Mouse (Mus musculus) gonadal fat pad, adult 2 months (tissue): ENCODE data around the gene Rsu1. TPM values are rescaled to one million over a fixed set of nuclear protein-coding genes. Genes with fewer than 3 reads are reported as not detected.

Source experiments
- DNase-seq: peaks from one replicate; pipeline ENCODE4 v3.0.0-alpha.2; 2012; ENCODE audit warnings: low read depth
- polyA plus RNA-seq: library from polyadenylated mRNA; depleted of rRNA; stranded (reverse); fragments of >200 nt; gene quantifications from 2 replicates; pipeline ENCODE4 v1.2.3, GENCODE M21; 2012; rRNA removed

The Rsu1 gene
- polyA plus RNA-seq: 150 and 157 TPM in 2 replicates

DNA sequence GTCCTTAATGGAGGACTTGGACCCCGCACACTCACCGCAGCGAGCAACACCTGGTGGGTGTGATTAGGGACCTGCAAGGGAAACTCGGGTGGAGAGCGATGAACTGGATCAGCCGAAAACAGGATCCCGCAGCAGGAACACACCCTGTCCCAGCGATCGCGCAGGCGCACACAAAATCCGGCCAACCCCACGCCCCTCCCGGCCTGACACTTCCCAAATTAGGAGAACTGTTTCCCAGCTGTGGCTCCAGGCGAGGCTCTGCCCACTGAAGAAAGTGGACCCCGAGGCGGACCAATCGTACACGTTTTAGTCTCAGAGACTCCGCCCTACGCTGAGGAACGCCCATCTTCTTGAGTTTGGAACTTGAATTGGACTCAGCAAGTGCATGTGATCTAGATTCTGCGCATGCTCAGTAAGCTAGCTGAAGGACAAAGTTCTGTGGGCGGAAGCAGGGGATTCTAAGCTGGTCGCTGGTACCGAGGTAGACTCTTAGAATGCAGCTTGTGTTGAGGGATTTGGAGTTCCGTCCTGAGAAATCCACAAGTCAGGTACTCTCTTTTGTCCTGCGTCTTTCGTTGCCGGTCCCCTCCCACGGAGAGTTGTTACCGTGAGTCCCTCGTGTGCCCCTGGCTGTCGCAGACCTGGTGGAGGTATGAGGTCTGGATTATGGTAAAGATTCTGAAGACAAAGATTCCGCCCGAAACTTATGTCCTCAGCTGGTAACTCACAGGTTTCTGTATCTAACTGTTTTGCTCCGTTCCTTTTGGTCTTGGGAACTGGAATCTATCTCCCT, at the start of gene Rsu1:
Gene Rsu1, minus strand, starts transcription at position 251 of the 793 bp plus-strand sequence.
- peak; percentile 97 for DNase-seq

DNA sequence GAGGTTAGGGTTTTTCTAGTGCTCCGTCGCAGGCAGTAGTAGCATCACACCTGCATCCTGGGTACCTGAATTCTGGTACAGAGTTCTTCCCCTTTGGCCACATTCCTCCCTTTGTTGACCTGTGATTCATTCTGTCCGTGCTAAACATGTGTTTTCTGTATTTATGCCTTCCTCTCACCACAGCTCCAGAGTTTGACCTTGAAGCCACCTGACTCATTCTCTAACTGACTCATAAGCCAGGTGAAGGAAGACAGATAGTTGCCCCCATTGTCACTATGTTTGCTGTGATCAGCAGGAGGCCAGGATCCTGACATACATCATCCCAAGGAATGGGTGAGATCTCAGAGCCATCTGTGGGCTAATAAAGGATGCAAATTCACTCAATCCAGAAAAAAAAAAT, 32.2 kb upstream of the Rsu1 start:
- no peak for DNase-seq

- no peak for DNase-seq
Measured at GRCm38 (mm10) chr2:13299031-13299430, 27.8 kb upstream of the Rsu1 start.

GRCm38 (mm10) chr2:13297733-13298132, 26.5 kb upstream of the Rsu1 start:
- DNase-seq: no peak

GRCm38 (mm10) chr2:13290661-13291060, 19.4 kb upstream of the Rsu1 start:
- DNase-seq: peak; percentile 5

DNA sequence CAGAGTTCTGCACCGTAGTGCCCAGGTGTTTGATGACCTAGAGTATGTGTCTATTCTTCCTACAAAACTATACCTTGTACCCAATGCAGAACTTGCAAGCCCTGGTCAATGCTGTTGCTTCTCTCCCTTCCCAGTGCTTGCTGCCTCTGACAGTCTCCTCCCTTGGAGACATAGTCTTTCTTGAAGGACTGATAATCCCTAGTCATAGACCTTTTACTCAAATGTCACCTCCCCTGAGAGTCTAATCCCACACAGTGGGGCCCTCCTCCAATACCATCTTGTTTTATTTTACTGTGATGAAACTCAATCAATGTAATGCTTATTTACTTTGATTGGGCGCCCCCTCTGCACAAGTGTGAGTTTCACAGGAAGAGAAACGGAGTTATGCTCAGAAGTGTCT, 18.9 kb upstream of the Rsu1 start:
- no peak for DNase-seq

DNA sequence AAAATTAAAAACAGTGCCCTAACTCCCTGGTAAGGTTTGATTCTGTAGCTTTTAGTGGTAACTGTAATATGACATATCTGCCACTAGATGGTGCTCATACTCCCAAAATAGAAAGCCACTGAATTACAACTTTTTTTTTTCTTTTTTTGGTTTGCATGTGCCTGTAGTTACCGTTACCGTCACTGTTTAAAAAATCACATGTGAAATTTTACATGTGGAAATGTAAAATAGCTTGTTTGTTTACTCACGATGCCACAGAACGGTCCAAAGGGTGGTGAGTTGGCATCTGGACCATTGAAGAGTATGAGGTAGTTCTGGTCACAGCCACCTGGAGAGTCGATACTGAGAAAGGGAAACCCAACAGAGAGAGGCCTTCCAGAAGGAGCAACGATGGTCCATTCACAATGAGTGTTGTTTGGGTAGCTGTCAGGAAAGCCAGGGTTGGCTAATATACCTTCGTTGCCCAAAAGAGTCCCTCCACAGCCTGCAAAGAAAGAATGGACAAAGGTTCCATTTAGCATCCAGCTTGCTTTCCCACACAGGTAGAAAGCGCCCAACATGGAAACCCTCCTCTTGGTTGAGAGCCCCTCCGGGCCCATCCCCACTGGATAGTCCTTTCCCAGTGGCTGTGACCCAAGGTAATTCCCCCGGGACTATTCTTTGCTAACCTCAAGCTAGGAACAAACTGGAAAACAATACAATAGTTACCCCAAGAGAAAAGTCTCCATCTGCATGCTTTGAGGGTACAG, 7.1 kb upstream of the Rsu1 start:
- DNase-seq: no peak

DNA sequence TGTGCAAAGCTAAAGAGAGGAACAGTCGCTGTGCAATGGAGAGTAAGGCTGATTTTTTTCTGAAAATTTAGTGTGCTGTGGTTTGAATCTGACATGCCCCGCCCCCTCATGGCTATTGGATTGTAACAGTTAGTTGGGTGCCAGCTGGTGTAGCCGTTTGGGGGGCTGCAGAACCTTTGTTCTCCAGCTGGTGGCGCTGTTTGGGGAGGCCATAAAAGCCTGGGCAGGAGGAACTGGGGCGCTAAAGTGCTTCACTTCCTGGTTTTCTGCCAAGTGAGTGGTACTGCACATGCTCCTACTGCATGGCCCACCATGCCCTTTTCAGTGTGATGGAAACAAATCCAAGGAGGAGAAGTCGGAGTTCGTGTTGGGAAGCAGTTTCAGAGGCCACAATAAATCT, 4.7 kb upstream of the Rsu1 start:
- DNase-seq: no peak

GRCm38 (mm10) chr2:13270736-13271135, 479 bp downstream of the Rsu1 start:
- no peak for DNase-seq

GRCm38 (mm10) chr2:13268681-13269293, 2.4 kb downstream of the Rsu1 start:
- no peak for DNase-seq

- DNase-seq: no peak
Measured at GRCm38 (mm10) chr2:13264875-13265274, 6.3 kb downstream of the Rsu1 start.

DNA sequence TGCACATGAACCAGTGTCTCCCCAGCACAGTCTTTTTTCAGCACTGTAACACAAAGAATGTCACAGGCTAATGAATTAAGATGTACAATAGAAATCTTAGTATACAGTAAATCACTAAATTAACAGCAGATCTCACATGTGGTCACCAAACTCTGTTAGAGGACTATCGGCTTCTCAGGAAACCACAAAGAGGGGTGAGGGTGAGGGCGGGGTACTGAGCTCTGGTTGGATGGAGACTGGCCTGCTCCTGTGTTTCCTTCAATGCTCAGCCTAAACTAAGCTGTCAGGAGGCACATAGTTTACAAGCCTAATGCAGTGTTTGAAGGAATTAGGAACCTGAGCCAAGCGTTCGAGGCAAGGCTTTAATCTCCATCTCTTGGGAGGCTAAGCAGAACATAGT, 8.1 kb downstream of the Rsu1 start:
- no peak for DNase-seq

DNA sequence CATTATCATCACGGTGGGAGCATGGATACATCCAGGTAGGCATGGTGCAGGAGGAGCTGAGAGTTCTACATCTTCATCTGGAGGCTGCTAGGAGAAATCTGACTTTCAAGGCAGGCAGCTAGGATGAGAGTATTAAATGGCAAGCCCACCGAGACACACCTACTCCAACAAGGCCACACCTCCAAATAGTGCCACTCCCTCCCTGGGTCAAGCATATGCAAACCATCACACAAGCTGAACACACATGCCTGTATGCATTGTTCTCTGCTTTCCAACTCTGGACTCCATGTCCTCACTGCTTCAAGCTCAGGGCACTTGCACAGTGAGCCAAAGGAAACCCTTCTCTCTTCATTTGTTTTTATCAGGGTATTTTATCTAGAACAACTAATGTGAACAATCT, 12.6 kb downstream of the Rsu1 start:
- no peak for DNase-seq

DNA sequence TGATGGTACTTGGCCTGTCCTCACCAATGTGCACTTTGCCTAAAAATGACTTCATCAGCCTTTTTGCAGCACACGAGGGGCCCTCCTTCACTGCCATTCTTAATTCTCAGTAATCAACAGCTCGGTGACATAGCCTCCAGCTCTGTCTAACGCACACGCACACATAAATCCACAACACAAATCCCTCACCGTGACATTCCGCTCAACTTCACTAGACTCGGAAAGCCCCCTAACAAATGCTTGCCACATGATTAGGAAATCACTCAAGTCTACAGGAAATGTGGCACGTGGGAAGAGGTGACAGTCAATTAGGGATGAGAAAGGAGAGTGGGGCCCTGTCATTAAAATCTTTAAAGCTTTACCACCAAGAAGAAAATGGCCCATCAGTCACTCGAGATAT, 30.5 kb downstream of the Rsu1 start:
- no peak for DNase-seq

DNA sequence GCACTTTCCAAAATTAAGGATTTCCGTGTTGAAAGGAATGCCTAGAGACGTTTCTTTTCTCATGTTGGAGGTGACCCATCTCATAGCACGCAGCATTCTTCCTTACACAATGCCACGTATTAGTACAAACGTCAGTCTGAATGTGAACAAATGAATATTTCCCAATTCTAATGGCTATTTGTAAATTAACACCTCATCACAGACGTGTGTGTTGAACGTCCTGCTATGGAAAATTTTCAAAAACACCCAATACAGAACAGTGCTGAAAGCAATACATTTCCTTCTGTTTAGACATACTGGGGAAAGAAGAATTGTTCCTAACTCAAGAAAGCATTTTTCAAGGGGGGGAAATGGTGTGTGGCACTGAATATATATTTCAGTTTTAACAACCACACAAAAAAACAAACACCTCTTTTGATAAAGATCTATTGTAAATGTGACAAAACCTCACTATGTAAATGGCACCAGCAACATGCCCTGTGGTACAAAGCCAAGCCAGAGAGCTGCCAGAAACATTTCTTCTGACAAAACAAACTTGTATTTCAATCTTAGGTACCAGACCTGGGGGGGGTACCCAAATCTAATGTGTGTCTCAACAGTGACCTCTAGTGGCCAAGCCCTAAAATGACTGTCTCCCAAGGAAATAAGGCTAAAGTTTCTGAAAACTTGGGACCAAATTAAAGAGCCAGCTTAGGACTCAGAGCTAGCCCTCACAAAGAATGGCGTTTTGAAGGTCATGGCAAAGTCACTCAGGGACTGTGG, 33.9 kb downstream of the Rsu1 start:
- no peak for DNase-seq

DNA sequence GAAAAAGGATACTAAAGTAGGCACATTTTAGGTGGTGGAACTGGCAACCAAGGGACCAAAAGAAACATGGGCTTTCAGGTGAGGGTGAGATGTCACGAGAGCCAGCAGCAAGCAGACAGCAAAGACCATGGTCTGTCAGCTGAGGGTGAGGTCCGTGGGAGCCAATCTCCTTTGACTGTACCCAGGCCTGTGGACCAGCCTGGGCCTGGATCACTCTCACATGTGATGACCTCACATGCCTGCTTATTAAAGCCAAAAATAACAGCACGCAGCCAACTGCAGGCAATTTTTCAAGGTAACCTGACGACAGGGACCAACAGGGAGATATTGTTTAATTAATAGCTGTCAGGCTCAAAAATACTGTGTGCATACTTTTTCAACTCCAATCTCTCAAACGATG, 35.5 kb downstream of the Rsu1 start:
- no peak for DNase-seq

DNA sequence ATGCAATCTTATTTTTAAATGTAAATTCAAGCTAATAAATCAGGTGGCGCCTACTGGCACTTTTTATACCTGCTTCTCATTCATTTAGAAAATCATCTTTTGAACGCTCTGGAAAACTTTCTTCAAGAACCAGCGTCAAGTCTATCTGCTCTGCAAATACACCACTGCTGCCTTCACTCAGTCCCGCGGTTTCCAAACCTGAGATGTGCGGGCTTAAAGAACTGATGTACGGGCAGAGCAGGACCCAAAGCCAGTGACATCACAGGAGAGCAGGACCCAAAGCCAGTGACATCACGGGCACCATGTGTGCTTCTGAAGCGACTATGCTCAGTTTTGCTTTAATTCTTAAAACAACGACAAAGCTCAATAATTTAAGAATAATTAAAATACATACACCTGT, 36.4 kb downstream of the Rsu1 start:
- no peak for DNase-seq

- no peak for DNase-seq
Measured at GRCm38 (mm10) chr2:13233902-13234301, 37.3 kb downstream of the Rsu1 start.

GRCm38 (mm10) chr2:13233254-13233835, 37.9 kb downstream of the Rsu1 start:
- DNase-seq: no peak

GRCm38 (mm10) chr2:13232305-13232704, 38.9 kb downstream of the Rsu1 start:
- no peak for DNase-seq

DNA sequence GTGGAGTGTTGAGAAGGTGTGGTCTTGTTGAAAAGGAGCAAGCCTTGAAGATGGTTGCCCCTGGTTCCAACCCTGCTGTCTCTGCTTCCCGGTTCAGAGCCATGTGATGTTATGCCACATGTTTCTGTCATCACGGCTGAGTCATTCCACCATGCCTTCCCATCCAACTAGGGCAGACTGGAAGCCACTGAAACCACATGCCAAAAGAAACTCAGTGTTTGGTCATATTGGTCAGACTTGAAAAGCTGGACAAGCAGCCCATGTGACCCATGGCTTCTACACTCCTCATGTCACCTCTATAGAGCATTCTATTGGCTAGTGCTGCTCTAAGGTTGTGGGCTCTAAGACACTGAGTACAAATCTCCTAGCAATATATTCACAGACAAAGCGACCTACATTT, 41.5 kb downstream of the Rsu1 start:
- DNase-seq: peak; percentile 45

DNA sequence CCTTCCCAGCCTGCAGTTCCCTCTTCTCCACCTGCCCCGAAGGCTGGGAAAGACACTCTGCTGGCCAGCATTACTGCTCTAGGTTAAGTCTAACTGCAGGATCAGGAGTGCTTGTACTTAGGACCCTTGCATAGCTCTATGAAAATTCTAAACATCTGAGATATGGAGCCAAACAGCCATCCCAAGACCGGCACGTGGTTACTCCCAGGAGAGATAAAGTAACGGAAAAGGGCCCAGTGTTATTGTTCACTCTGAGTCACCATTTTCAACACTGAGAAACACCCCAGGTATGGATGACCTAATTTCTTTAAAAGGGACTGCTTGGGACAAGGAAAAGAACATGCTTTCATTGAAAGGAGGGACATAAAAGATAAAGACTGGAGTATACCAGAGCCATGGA, 45.2 kb downstream of the Rsu1 start:
- no peak for DNase-seq
